Mouse (Mus musculus) stomach, embryonic 16.5 days (tissue): ENCODE data around the gene Lcn9. TPM values are rescaled to one million over a fixed set of nuclear protein-coding genes. Genes with fewer than 3 reads are reported as not detected.

Experiments
- ATAC-seq: fragments of 200-750 bp; cut with Nextera tagmentation; 2 replicates; pipeline ENCODE4 v1.8.0; 2017; ENCODE audit warnings: moderate number of reproducible peaks, moderate TSS enrichment; ENCODE audit not compliant: insufficient read depth, low FRiP score
- H3K27ac ChIP-seq: fragments of 300-500 bp; sonication (generic); 2 replicates; pipeline ENCODE4 v1.5.1; 2014; ENCODE audit warnings: low read length
- H3K27me3 ChIP-seq: fragments of 300-500 bp; sonication (generic); 2 replicates; pipeline ENCODE4 v1.6.1; 2014; ENCODE audit warnings: low read length, control low read depth, mixed read lengths; ENCODE audit not compliant: control insufficient read depth, insufficient read depth
- H3K36me3 ChIP-seq: fragments of 300-500 bp; sonication (generic); 2 replicates; pipeline ENCODE4 v1.6.1; 2014; ENCODE audit warnings: low read length; ENCODE audit not compliant: control insufficient read depth, insufficient read depth
- H3K4me1 ChIP-seq: fragments of 300-500 bp; sonication (generic); 2 replicates; pipeline ENCODE4 v1.6.1; 2014; ENCODE audit warnings: low read length, control low read depth, mixed read lengths; ENCODE audit not compliant: control insufficient read depth, insufficient read depth
- H3K4me2 ChIP-seq: fragments of 300-500 bp; sonication (generic); 2 replicates; pipeline ENCODE4 v1.6.1; 2014; ENCODE audit warnings: low read depth, low read length, mixed read lengths
- H3K4me3 ChIP-seq: fragments of 300-500 bp; sonication (generic); replicated peaks from 2 replicates; pipeline ENCODE4 v1.5.1; 2014; ENCODE audit warnings: mild to moderate bottlenecking, low read length
- H3K9ac ChIP-seq: fragments of 300-500 bp; sonication (generic); 2 replicates; pipeline ENCODE4 v1.6.1; 2014; ENCODE audit warnings: low read length
- H3K9me3 ChIP-seq: fragments of 300-500 bp; sonication (generic); replicated peaks from 2 replicates; pipeline ENCODE4 v1.6.1; 2016; ENCODE audit warnings: low read length, control low read depth; ENCODE audit not compliant: control insufficient read depth
- WGBS: fragments of 180-500 bp; shearing (Covaris S2); extraction: QIAGEN DNeasy Blood & Tissue Kit; methylation state at CpG from one replicate; pipeline ENCODE4 v1.1.7; 2014; 5-methylcytosine and 5-hydroxymethylcytosine counted together
- polyA plus RNA-seq: library from polyadenylated mRNA; unstranded; fragments of >200 nt; fragmentation: Nextera tagmentation; extraction: Ambion mirVana; gene quantifications from 2 replicates; pipeline ENCODE4 v1.2.1, GENCODE M21; 2015

The Lcn9 gene
- not detected in 2 replicates for polyA plus RNA-seq

DNA sequence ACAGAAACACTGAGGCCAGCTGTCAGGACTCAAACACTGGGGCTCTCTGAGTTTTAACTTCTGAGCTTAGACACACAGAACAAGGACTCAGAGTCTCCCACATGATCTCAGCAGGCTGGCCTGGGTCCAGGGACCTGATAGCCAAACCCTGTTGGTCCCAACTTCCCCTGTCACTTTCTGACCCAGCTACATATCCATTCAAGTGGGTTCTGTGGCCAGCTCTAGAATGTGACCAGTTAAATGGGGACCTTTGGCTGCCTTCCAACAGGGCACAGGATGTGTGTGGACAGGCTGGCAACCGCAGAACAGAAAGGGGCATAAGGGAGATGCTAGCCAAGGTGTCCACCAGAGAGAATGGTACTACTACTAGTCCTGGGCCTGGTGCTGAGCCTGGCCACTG, at the start of gene Lcn9:
Lcn9 (plus strand) TSS at position 348 of the 400 bp plus-strand sequence.
- H3K9ac ChIP-seq = no peak within 1 kb of the TSS
- WGBS = 88% methylated on average over 1 of the region's 1 CpGs
- no peaks in the 10 kb centered on the region for H3K4me1 ChIP-seq
- no peak within 1 kb of the TSS for H3K4me3 ChIP-seq
- H3K4me2 ChIP-seq = no peak within 1 kb of the TSS
- H3K36me3 ChIP-seq = no peaks in the 10 kb centered on the region
- no peak within 1 kb of the TSS for H3K27ac ChIP-seq
- ATAC-seq = no peak; the same call in 1 of the 2 replicates
- H3K9me3 ChIP-seq = no peaks in the 10 kb centered on the region
- no peaks in the 10 kb centered on the region for H3K27me3 ChIP-seq

DNA sequence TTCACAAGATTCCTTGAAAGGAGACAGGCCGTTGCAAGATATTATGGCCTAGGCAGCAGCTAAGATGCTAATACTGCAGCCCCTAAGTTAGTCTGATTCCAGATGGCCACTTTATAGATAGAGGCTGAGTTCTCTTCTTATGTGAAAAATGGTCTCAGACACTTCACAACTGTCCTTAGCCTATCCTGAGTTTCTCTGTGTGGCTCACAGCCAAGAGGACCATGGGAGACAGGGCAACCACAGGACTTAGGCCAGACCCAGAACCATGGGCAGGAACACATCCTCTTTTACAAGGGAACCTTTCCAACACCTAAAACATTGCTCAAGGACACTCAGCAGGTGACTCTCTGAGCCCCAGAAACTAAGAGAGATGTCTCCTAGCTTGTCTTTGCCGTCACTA, 49.4 kb upstream of the Lcn9 start:
- no peaks in the 10 kb centered on the region for H3K36me3 ChIP-seq
- 93% methylated on average over 2 of the region's 2 CpGs for WGBS
- no peak overlapping the region for H3K4me3 ChIP-seq
- no peak overlapping the region for H3K4me2 ChIP-seq
- no peak for ATAC-seq
- H3K27ac ChIP-seq = no peak overlapping the region
- H3K9me3 ChIP-seq = no peaks in the 10 kb centered on the region
- no peaks in the 10 kb centered on the region for H3K27me3 ChIP-seq
- H3K9ac ChIP-seq = no peak overlapping the region
- H3K4me1 ChIP-seq = no peaks in the 10 kb centered on the region

DNA sequence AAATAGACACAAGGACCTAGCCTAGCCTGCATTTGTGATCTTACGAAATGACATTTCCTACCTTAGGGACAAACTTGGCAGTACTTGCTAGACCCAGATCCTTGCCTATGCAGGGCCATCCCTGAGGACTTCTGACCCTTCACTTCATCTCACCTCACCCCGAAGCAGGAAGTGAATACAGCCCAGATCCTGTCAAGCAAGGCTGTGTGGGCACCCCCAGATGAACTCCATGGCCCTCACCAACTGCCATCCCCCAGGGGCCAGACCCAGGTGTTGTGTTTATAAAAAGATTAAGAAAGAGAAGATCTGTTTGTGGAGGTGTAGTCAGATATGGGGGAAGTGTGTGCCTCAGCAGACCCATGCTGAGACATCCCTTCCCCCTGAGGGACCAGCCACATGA, 48.3 kb upstream of the Lcn9 start:
- WGBS = 76% methylated on average over 2 of the region's 2 CpGs
- no peak overlapping the region for H3K4me2 ChIP-seq
- H3K4me1 ChIP-seq = no peaks in the 10 kb centered on the region
- ATAC-seq = no peak
- no peaks in the 10 kb centered on the region for H3K36me3 ChIP-seq
- H3K27me3 ChIP-seq = no peaks in the 10 kb centered on the region
- no peaks in the 10 kb centered on the region for H3K9me3 ChIP-seq
- H3K27ac ChIP-seq = no peak overlapping the region
- no peak overlapping the region for H3K4me3 ChIP-seq
- no peak overlapping the region for H3K9ac ChIP-seq

DNA sequence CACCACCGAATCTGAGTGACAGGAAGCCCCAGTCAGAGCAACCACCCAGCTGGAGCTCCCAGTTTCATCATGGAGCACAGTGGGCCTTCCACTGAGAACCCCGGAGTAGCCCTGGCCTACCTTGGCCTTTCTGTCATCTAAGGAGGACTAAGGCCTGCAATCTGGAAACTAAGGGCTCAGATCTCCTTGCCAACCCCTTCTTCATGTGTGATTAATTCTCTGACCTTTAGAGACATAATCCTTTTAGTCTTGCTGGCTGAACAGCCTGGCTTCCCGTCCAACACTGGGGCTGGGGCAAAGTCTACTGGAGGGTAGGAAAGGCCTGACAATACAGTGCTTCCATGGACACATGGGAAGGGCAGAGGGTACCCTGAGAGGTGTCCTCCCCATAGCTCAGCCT, 47.0 kb upstream of the Lcn9 start:
- Histone ChIP-seq H3K4me3 (no peak overlapping the region), H3K4me1 (no peaks in the 10 kb centered on the region), H3K27ac (no peak overlapping the region), H3K27me3 (no peaks in the 10 kb centered on the region), H3K9ac (no peak overlapping the region), H3K9me3 (no peaks in the 10 kb centered on the region), H3K36me3 (no peaks in the 10 kb centered on the region), H3K4me2 (no peak overlapping the region)
- no peak for ATAC-seq
- 62% methylated on average over 3 of the region's 3 CpGs for WGBS

DNA sequence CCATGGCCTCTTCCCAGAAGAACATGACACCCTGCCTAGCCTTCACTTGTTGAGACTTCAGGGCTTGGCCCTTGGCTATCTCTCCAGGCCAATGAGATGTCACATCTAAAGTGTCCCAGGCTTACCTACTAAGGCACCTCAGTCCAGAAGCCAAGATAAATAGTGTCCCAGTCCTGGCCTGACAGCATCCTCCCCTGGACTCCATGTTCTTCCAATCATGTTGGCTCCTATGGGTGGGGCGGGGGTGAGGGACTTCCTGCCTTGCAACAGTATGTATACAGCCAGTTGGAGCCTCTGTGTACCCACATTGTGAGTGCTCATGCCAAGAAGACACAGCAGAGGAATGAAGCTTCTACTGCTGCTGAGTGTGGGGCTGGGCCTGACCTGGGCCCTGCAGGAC, 46.2 kb upstream of the Lcn9 start, which contains the start of gene Lcn11:
Lcn11 (plus strand) TSS at position 301 of the 400 bp plus-strand sequence.
- Histone ChIP-seq H3K9me3 (no peaks in the 10 kb centered on the region), H3K9ac (no peak within 1 kb of the TSS), H3K27ac (no peak within 1 kb of the TSS), H3K4me1 (no peaks in the 10 kb centered on the region), H3K4me3 (no peak within 1 kb of the TSS), H3K36me3 (no peaks in the 10 kb centered on the region), H3K4me2 (no peak within 1 kb of the TSS), H3K27me3 (no peaks in the 10 kb centered on the region)
- no peak for ATAC-seq
- WGBS = 96% methylated on average over 1 of the region's 1 CpGs

DNA sequence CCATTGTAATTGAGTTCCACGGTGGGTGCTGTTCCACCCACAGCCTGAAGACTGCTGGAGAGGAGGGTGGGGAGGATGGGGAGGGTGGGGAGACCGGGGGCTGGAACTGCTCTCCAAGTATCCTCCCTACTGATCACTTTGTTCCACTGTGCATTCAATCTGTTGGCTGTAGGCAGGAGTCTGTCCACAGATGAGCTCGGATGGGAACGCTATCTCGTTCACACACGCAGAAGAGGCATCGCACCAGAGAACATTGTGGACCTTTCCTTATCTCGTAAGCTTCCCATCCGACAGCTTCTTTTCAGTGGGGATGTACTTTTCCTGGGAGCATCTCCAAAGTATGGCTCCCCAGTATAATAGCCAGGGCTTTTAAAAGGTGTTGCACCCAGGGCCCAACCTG, 43.9 kb upstream of the Lcn9 start:
- Histone ChIP-seq H3K4me1 (no peaks in the 10 kb centered on the region), H3K4me3 (no peak overlapping the region), H3K27me3 (no peaks in the 10 kb centered on the region), H3K9ac (no peak overlapping the region), H3K4me2 (no peak overlapping the region), H3K9me3 (no peaks in the 10 kb centered on the region), H3K36me3 (no peaks in the 10 kb centered on the region), H3K27ac (no peak overlapping the region)
- no peak for ATAC-seq
- WGBS = 85% methylated on average over 9 of the region's 9 CpGs

DNA sequence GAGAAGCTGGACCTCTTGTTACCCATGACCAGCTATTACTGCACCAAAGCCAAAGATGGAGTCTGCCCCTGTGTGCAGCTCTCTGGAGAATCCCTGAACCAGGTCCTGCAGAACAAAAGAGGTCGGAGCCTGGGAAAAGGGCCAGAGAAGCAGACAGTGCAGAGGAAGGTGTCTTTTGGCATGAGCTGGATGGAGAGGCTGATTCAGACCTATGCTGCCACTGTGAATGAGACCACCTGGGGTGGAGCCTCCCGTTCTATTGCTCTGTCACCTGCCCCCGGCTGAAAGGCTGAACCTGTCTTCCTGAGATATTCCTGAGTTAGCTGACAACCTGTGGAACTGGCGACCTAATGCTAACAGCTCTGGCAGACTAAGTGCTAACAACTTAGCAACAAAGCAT, 42.0 kb upstream of the Lcn9 start:
- H3K9me3 ChIP-seq = no peaks in the 10 kb centered on the region
- H3K4me2 ChIP-seq = no peak overlapping the region
- no peak for ATAC-seq
- H3K4me3 ChIP-seq = no peak overlapping the region
- no peaks in the 10 kb centered on the region for H3K36me3 ChIP-seq
- no peaks in the 10 kb centered on the region for H3K27me3 ChIP-seq
- H3K4me1 ChIP-seq = no peaks in the 10 kb centered on the region
- 29% methylated on average over 4 of the region's 4 CpGs for WGBS
- H3K9ac ChIP-seq = no peak overlapping the region
- no peak overlapping the region for H3K27ac ChIP-seq

DNA sequence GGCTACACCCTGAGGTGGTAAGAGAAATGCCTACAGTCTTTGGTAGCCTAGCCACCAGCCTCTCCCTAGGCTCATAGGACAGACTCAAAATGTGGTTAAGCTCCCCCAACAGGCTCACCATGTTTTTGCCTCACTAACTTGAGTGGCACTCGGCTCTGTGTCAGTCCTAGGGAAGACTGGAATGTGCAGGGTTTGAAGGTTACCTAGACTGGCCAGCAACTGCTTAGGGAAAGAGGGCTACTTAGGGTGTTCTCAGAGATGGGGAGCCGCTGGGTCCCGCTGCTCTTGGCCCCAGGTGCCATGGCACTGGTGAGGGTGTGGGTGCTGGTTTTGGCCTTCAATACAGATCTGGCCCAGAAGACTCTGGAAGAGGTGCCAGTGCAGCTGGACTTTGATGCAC, 41.0 kb upstream of the Lcn9 start, which contains the start of gene Gm13539:
Gm13539 (plus strand) TSS at position 301 of the 400 bp plus-strand sequence.
- no peak within 1 kb of the TSS for H3K4me2 ChIP-seq
- 85% methylated on average over 3 of the region's 3 CpGs for WGBS

DNA sequence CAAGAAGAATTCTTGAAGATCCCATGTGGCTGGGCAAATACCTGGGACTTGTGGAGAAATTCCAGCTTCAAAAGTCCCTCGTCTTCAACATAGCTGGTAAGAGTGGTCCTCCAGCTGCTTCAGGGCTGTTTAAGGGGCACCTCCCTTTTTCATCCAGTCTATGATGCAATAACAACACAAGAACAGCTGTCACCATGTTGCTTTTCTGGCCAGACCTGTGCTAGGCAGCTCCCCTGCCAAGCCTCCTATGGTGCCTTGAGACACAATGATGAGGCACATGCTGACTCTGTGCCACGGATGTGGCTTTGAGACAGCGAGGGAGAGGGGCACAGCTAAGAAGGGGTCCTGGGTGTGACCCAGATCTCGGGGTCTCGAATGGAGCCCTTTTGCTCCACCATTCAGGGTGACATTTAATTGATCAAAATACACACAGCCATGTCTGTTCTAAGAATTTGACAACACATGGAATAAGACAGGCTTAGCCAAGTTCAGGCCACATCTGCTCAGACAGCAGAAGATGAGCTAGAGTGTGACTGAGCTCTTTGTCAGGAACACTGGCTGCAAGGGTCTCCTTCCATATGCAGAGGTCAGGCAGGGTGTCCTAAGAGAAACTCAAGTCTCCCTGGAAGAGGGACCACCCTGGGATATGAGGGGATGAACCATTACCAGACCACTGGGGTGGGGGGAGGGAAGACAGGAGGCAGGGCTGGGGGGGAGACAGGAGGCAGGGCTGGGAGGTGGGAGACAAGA, 37.2 kb upstream of the Lcn9 start:
- no peaks in the 10 kb centered on the region for H3K9me3 ChIP-seq
- no peak overlapping the region for H3K4me2 ChIP-seq
- whole genome bisulfite sequencing = 60% methylated on average over 5 of the region's 5 CpGs
- no peak overlapping the region for H3K4me3 ChIP-seq
- ATAC-seq = no peak
- no peak overlapping the region for H3K9ac ChIP-seq
- H3K27ac ChIP-seq = no peak overlapping the region
- no peaks in the 10 kb centered on the region for H3K27me3 ChIP-seq
- H3K36me3 ChIP-seq = no peaks in the 10 kb centered on the region
- no peaks in the 10 kb centered on the region for H3K4me1 ChIP-seq

More for the DNA sequence above, 41.0 kb upstream of the Lcn9 start, which contains the start of gene Gm13539:
- H3K27me3 ChIP-seq = no peaks in the 10 kb centered on the region
- no peak for ATAC-seq
- no peaks in the 10 kb centered on the region for H3K36me3 ChIP-seq
- H3K4me3 ChIP-seq = no peak within 1 kb of the TSS
- H3K9ac ChIP-seq = no peak within 1 kb of the TSS
- no peak within 1 kb of the TSS for H3K27ac ChIP-seq
- H3K4me1 ChIP-seq = no peaks in the 10 kb centered on the region
- H3K9me3 ChIP-seq = no peaks in the 10 kb centered on the region
